Mouse (Mus musculus) adipocyte (in vitro differentiated cells): ENCODE data around the gene Bfsp1.

Experiments used
- DNase-seq: peaks from one replicate; pipeline ENCODE4 v3.0.0-alpha.2; 2016; ENCODE audit warnings: low spot score

The Bfsp1 gene

GRCm38 (mm10) chr2:143853447-143853846 lies 9.5 kb downstream of the Bfsp1 start:
- no peak for DNase-seq

- no peak for DNase-seq
Observed at GRCm38 (mm10) chr2:143852295-143853275, 10.4 kb downstream of the Bfsp1 start.

GRCm38 (mm10) chr2:143851354-143852221 lies 11.4 kb downstream of the Bfsp1 start:
- DNase-seq: no peak

- no peak for DNase-seq
Observed at GRCm38 (mm10) chr2:143847291-143847690, 15.7 kb downstream of the Bfsp1 start.

GRCm38 (mm10) chr2:143846799-143847198 lies 16.2 kb downstream of the Bfsp1 start:
- DNase-seq: peak; percentile 86

- DNase-seq: no peak
Observed at GRCm38 (mm10) chr2:143844779-143845178, 18.2 kb downstream of the Bfsp1 start.

GRCm38 (mm10) chr2:143841536-143841935 lies 21.4 kb downstream of the Bfsp1 start:
- no peak for DNase-seq

- DNase-seq: no peak
Observed at GRCm38 (mm10) chr2:143840895-143841294, 22.1 kb downstream of the Bfsp1 start.

- DNase-seq: no peak
Observed at GRCm38 (mm10) chr2:143839458-143839857, 23.5 kb downstream of the Bfsp1 start.

- DNase-seq: peak; percentile 36
Observed at GRCm38 (mm10) chr2:143838698-143839097, 24.3 kb downstream of the Bfsp1 start.

- peak; percentile 91 for DNase-seq
Observed at GRCm38 (mm10) chr2:143837291-143837701, 25.7 kb downstream of the Bfsp1 start.

- no peak for DNase-seq
Observed at GRCm38 (mm10) chr2:143835820-143836219, 27.2 kb downstream of the Bfsp1 start.

- no peak for DNase-seq
Observed at GRCm38 (mm10) chr2:143834082-143834481, 28.9 kb downstream of the Bfsp1 start.

GRCm38 (mm10) chr2:143832721-143833120 lies 30.3 kb downstream of the Bfsp1 start:
- no peak for DNase-seq

- no peak for DNase-seq
Observed at GRCm38 (mm10) chr2:143831645-143832044, 31.3 kb downstream of the Bfsp1 start.

GRCm38 (mm10) chr2:143813461-143813860 lies 49.5 kb downstream of the Bfsp1 start:
- no peak for DNase-seq

- DNase-seq: no peak
Observed at GRCm38 (mm10) chr2:143812262-143812661, 50.7 kb downstream of the Bfsp1 start.

- no peak for DNase-seq
Observed at GRCm38 (mm10) chr2:143808789-143809188, 54.2 kb downstream of the Bfsp1 start.

- DNase-seq: no peak
Observed at GRCm38 (mm10) chr2:143806924-143807664, 55.9 kb downstream of the Bfsp1 start.

GRCm38 (mm10) chr2:143806140-143806923 lies 56.6 kb downstream of the Bfsp1 start:
- no peak for DNase-seq

GRCm38 (mm10) chr2:143801097-143801496 lies 61.9 kb downstream of the Bfsp1 start:
- no peak for DNase-seq
